Mouse (Mus musculus): ENCODE results near the gene Stk38l.

The Stk38l gene

GRCm38 (mm10) chr6:146732676-146733075 lies 7.9 kb downstream of the Stk38l start:
- in situ Hi-C loops (cut with MboI, MseI) = loop anchor here (5.0 kb wide), 1 partner anchor 40 kb away; no protein-coding TSS in a partner anchor

- in situ Hi-C loops (cut with MboI, MseI) = loop anchor here (5.0 kb wide), 1 partner anchor 39 kb away; no protein-coding TSS in a partner anchor
Measured at GRCm38 (mm10) chr6:146733554-146733953, 8.8 kb downstream of the Stk38l start.

GRCm38 (mm10) chr6:146738889-146739288 lies 14.1 kb downstream of the Stk38l start:
- in situ Hi-C loops (cut with MboI, MseI) = no loop called here

- in situ Hi-C loops (cut with MboI, MseI) = loop anchor here (5.0 kb wide), 1 partner anchor 63 kb away; no protein-coding TSS in a partner anchor
Measured at GRCm38 (mm10) chr6:146740724-146741123, 15.9 kb downstream of the Stk38l start.

GRCm38 (mm10) chr6:146741986-146742635 lies 17.3 kb downstream of the Stk38l start:
- in situ Hi-C loops (cut with MboI, MseI) = loop anchor here (5.0 kb wide), 1 partner anchor 65 kb away; no protein-coding TSS in a partner anchor

- in situ Hi-C loops (cut with MboI, MseI) = loop anchor here (5.0 kb wide), 1 partner anchor 67 kb away; no protein-coding TSS in a partner anchor
Measured at GRCm38 (mm10) chr6:146744266-146744665, 19.5 kb downstream of the Stk38l start.

- in situ Hi-C loops (cut with MboI, MseI) = no loop called here
Measured at GRCm38 (mm10) chr6:146745180-146745579, 20.4 kb downstream of the Stk38l start.

- in situ Hi-C loops (cut with MboI, MseI) = no loop called here
Measured at GRCm38 (mm10) chr6:146746577-146746976, 21.8 kb downstream of the Stk38l start.

GRCm38 (mm10) chr6:146747057-146747456 lies 22.3 kb downstream of the Stk38l start:
- in situ Hi-C loops (cut with MboI, MseI) = no loop called here

- in situ Hi-C loops (cut with MboI, MseI) = no loop called here
Measured at GRCm38 (mm10) chr6:146748271-146748670, 23.5 kb downstream of the Stk38l start.

- in situ Hi-C loops (cut with MboI, MseI) = no loop called here
Measured at GRCm38 (mm10) chr6:146751671-146752070, 26.9 kb downstream of the Stk38l start.

- in situ Hi-C loops (cut with MboI, MseI) = no loop called here
Measured at GRCm38 (mm10) chr6:146752178-146752577, 27.4 kb downstream of the Stk38l start.

GRCm38 (mm10) chr6:146752612-146753011 lies 27.8 kb downstream of the Stk38l start:
- in situ Hi-C loops (cut with MboI, MseI) = no loop called here

- in situ Hi-C loops (cut with MboI, MseI) = no loop called here
Measured at GRCm38 (mm10) chr6:146753560-146754160, 28.9 kb downstream of the Stk38l start.

GRCm38 (mm10) chr6:146755136-146755535 lies 30.3 kb downstream of the Stk38l start:
- in situ Hi-C loops (cut with MboI, MseI) = no loop called here

- in situ Hi-C loops (cut with MboI, MseI) = no loop called here
Measured at GRCm38 (mm10) chr6:146755679-146756078, 30.9 kb downstream of the Stk38l start.

- in situ Hi-C loops (cut with MboI, MseI) = no loop called here
Measured at GRCm38 (mm10) chr6:146759027-146759426, 34.2 kb downstream of the Stk38l start.

GRCm38 (mm10) chr6:146760022-146760421 lies 35.2 kb downstream of the Stk38l start:
- in situ Hi-C loops (cut with MboI, MseI) = no loop called here

- in situ Hi-C loops (cut with MboI, MseI) = no loop called here
Measured at GRCm38 (mm10) chr6:146760736-146761135, 35.9 kb downstream of the Stk38l start.

GRCm38 (mm10) chr6:146762264-146762898 lies 37.6 kb downstream of the Stk38l start:
- in situ Hi-C loops (cut with MboI, MseI) = no loop called here

- in situ Hi-C loops (cut with MboI, MseI) = no loop called here
Measured at GRCm38 (mm10) chr6:146764593-146764992, 39.8 kb downstream of the Stk38l start.

GRCm38 (mm10) chr6:146765270-146765669 lies 40.5 kb downstream of the Stk38l start:
- in situ Hi-C loops (cut with MboI, MseI) = no loop called here

All from T-helper 2 cell (primary cell).